Mouse (Mus musculus) adrenal gland, postnatal 4 days (tissue): Measurements from ENCODE around the gene Cyb5b. TPM values are rescaled to one million over a fixed set of nuclear protein-coding genes. Genes with fewer than 3 reads are reported as not detected.

Experiments used
- DNase-seq, 2 experiments: peaks; one replicate each; pipeline ENCODE4 v3.0.0; 2021 to 2022; ENCODE audit warnings: low spot score in 2 of 2, mixed read lengths in 2 of 2
- total RNA-seq, 2 experiments: library from RNA; stranded (reverse); gene quantifications; 2 replicates each; pipeline ENCODE4 v1.2.3; 2021

Cyb5b gene
- total RNA-seq, 2 experiments from 2014 or later, result 297 to 305 TPM

DNA sequence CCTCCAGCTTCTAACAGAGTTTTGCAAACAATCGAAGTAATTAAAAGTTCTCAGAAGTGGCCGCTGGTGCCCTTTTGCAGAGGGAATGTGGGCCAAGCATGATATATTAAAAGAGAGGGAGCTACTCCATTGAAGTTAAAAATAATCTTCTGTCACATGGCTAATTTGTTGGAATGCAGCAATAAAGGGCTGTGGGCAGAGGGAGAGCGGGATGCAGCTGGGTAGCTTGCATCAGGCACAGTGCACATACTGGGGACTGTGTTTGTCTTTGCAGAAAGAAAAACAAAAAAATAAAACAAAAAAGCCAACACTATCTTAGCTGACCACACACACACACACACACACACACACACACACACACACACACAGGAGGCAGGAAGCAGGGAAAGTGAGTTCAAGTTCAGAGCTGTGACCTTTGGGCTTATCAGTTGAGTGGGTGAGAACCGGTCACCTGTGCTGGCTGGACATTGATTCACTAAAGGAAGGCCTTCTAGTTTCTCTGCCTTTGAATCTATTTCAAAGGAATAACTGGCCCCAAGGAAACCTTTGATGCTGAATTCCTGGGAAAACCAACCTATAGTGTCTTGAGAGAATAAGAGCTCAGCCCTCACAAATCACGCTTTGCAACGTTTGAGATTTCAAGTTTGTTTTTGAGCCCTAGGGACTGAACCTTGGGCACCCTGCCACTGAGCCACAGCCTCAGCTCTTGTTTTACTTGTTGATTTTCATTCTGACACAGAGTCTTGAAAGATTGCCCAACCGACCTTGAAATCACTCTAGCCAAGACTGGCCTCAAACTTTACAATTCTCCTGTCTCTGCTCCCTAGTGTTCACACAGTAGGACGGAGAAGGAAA lies 21.0 kb upstream of the Cyb5b start:
- DNase-seq, result peak in 1 of 2 experiments; percentile 40

DNA sequence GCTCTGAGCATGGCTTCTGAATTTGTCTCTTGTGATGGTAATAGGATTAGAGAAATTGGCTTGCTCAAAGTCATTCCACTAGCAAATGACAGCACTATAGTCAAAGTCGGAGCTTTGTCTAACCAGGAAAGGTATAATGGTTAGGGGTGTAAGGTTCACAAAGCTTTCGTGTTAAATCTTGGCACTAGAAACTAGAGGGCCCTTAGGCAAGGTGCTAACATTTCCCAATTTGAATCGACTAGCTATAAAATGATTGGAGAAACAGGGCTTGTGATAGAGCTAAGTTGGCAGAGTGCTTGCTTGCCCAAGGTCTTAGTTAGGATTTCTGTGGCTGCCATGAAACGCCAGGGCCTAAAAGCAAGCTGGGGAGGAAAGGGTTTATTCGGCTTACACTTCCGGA lies 20.4 kb upstream of the Cyb5b start:
- no peak for DNase-seq

DNA sequence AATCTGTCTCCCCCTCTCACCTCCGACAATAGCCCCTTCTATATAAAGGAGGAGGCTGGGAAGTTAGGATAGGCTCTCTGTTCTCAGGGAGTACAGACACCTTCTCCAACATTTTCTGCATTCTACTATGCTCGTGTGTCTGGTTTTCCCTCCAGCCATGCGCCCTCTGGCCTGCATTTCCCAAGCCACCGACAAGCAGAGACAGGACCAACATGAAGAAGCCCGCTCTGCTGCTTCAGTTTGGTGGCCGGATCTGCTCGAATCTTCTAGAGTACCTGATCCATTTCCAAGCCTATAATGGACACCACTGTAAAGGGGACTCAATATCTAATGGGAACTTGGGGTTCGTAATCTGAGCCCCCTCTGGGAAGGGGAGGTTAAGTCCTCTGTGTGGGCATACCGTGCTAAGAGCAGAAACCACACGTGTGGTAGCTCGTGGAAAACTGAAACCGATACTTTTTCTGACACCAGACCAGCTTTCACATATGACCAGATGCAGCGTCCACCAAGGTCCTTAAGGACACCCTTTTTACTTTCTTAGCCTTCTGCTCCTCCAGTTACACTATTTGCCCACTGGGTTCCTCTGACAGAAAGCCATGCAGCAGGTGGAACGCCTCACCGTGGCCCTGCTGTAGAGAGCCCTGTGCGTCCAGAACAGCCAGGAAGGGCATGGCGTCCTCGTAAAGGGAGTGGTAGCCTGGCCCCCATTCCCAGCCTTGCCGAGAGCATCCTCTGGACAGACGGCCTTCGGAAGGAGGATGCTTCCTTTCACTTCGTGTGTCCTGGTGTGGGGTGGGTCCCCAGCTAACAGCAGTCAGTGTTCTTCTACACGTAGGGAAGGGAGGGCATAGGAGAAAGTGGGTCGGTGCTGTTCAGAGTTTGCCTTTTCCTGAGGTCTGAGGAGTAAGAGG lies 17.6 kb upstream of the Cyb5b start:
- no peak for DNase-seq

DNA sequence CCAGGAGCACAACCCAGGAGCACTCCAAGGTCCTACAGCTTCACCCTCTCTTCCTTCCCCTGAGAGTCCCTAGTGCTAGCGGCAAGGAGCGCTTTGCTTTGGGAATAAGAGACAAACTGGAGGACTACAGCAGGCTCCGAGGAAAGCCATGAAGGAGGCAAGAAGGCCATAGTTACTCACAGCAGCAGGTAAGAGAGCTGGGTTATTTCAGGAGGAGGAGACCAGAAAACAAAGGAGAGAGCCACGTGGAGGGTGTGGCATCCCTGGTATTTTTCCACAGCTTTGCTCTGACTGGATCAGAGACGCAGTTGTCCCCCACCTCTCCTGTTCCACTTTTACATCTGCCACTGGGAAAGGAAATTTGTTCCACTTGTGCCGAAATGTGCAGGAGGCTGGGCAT lies 16.6 kb upstream of the Cyb5b start:
- DNase-seq, result no peak

DNA sequence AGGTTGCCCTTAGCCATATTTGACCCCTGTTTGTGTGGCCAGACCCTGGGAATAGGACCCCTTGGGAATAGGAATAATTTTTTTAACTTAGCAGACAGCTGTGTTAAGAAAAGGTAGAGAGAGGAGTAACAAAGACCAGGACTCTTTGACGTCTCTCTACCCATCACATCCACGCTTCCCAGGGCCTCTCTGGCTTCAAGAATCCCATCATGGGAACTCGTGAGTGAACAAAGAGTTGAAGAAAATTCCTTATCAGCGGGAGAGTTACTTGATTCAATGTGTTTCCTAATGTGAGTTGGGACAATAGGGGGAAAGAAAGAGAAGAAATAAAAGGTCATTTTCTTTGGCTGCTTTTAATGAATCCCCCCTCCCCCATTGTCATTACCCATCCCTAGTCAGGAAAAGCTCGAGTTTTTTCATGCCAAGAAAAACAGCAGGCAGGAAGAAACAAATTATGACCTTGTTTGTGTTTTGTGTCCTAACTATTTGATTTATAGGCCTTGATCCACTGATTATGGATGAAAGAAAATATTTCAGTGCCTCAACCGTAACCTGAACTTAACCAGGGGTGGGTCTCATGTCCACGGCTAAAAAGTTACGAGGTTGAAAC lies 14.3 kb upstream of the Cyb5b start:
- DNase-seq, result no peak

DNA sequence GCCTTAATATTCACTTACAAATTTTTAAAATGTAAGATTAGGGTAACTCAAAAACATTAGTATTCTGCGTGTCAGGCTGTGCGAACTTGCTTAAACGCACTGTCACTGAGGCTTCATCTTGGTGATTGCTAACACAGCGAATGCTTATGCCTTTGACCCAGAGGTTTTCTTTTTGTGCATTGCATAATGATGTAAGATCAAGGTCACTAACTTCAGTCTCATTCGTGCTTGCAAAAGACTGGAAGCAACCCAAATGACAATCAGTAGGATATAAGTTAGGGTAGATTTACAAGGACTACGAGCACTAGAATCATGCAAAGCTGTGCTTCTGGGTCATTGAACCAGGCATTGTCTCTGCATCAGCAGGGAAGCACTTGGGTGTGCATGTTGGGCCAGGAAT lies 12.8 kb upstream of the Cyb5b start:
- no peak for DNase-seq

GRCm38 (mm10) chr8:107138338-107138737 lies 12.1 kb upstream of the Cyb5b start:
- DNase-seq, result no peak

DNA sequence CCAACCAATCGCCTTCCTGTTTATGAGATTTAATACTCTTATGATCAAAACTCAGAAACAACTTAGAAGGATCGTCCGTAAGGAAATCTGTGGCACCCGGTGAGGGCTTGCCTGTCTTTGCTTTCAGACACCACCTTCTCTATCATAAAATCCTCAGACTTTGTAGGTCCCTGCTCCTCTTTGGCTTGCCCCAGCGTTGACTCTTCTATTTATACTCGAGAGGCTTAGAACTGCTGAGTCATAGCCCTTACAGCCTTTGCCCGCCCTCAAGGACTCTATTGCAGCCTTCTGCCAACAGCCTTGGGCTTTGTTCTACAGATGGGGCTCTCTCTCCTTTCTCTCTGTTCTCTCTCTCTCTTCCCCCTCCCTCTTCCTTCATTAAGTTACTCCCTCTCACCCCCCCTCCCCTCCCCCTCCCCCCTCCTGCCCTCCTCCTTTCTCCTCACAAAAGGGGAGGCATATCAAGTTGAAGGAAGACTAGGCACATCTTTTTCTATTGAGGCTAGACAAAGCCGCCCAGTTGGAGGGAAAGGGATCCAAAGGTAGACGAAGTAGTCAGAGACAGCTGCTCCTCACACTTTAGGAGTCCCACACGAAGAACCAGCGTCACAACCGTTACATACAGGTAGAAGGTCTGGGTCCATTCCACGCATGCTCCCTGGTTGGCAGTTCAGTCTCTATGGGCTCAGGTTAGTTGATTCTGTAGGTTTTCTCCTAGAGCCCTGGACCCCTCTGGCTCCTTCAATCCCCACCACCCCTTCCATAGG lies 10.6 kb upstream of the Cyb5b start:
- peak in 1 of 2 experiments; percentile 30 for DNase-seq

GRCm38 (mm10) chr8:107142539-107142938 lies 7.9 kb upstream of the Cyb5b start:
- DNase-seq, result no peak

DNA sequence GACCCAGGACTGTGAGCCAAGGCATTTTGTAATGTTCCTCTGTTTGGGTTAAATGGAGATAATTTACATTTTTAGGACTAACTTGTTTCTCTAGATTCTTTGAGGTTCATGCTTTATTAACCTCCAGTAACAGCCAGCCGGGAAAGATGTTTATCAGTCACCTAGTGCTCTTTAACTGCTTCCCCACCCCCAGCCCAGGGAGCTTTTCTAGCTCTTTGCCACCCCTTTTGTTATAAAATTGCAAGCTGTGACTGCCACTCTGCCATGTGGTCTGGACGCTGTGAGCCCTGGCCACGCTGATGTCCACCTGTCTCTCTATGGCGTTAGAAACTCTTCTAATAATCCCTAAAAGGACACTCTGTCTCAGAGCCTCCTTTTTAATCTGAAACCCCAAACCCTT lies 6.9 kb upstream of the Cyb5b start:
- no peak for DNase-seq

DNA sequence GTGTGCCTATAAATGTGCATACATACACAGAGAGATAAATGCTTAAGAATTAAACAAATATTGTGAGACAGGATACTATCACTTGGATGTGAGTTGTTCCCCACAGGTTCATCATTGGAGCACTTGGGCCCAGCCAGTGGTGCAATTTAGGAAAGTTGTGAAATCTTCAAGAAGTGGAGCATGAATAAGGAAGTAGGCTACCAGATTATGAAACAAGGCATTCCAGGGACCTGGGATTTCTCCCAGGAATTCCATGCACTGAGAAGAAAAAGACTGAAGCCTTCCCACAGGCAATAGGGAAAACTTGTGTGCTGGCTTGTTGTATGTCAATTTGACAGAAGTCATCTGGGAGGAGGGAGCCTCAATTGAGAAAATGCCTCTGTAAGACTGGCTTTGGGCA lies 4.3 kb upstream of the Cyb5b start:
- DNase-seq, result no peak

DNA sequence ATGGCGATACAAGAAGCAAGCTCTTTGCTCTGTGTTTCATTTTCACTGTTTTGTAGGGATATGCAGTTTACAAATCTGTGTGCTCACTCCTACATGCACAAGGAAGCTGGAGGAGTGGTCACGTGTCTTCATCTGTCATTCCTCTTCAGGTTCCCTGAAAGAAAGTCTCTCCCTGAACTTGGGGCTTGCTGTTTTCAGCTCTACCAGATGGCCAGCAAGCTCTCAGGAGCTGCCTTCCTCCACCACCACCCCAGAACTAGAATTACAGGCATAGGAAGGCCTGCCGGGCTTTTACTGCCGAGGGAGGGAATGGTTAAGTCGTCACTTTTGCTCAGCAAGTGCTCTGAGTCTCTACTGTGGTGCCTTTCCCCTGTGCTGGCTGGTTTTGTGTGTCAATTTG lies 1.6 kb upstream of the Cyb5b start:
- no peak for DNase-seq

- DNase-seq, result no peak
These were observed 410 bp upstream of the Cyb5b start for GRCm38 (mm10) chr8:107150057-107150403.

- DNase-seq, result no peak
These were observed 926 bp downstream of the Cyb5b start for GRCm38 (mm10) chr8:107151212-107151920.

GRCm38 (mm10) chr8:107153326-107154210 lies 3.1 kb downstream of the Cyb5b start:
- no peak for DNase-seq

DNA sequence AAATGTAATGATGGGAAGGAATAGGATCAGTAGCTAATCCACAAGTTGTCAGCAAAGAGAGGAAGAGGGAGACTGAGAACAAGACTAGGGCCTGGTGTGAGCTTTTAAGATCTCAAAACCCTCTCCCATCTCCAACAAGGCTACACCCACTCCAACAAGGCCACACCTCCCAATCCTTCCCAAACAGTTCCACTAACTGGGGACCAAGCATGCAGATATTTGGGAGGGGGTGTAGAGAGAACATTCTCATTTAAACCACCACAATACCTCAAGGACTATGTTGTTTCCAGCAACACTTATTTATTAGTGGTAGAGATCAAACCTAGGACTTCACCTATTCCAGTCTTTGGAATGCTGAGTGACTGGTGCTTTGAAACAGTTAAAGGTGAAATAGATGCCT lies 6.4 kb downstream of the Cyb5b start:
- DNase-seq, result no peak

DNA sequence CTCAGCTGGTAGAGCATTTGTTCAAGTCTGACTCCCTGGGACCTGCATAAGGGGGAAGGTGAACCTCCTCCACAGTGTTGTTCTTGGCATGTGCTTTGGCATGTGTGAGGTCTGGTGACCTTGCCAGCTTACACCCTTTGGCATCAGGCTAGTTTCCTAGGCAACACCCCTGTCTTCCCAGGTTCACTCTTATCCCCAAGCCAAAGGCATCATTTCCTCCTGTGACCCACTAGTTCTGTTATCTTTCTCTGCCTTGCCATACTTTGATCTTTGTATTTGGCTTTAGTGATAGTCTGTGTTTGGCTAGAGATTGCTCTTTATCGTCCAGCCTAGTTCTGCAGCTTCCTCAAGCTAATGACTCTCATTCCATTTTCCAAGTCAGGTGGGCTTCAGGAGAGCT lies 7.4 kb downstream of the Cyb5b start:
- DNase-seq, result no peak

GRCm38 (mm10) chr8:107158890-107159289 lies 8.4 kb downstream of the Cyb5b start:
- no peak for DNase-seq

DNA sequence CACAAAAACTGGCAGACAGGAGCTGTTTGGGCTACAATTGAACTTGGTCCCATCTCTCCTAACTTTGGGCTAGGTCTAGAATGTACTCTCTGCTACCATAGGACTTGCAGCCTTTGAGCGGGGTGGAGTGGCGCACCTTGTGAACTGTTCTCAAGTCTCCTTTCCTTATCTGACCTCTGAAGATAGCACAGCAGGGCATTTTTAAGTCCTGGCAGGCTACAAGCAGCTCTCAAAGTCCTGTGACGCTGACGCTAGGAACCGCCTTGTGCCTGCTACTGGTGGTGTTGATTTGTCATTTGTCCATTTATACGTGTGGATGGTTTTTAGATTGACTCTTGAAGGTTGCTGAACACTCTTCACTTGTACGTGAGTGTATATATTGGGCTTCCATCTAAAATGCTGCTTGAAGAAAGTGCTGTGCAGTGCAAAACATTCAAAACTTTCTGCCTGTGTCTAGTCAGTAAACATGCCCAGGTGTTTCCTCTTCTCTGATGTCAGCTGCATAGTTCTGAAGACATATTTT lies 13.9 kb downstream of the Cyb5b start:
- no peak for DNase-seq
